Mouse (Mus musculus): ENCODE measurements at regions not wholly inside any gene's neighbourhood (a gene's known extent, or its start where the extent isn't known, plus 50 kb on each side); places are given as distances from the start of the nearest gene placed in this dataset.

GRCm38 (mm10) chr9:67145392-67145791 is 96.2 kb upstream of the Tpm1 start:
- no peak for TF ChIP-seq CTCF (IDR thresholded peaks at IDR 0.05; ENCODE audit: borderline replicate concordance, control insufficient read depth, extremely low read depth, insufficient read depth, low read length, poor library complexity)
- no peak for TF ChIP-seq POLR2A (IDR thresholded peaks at IDR 0.05; ENCODE audit: control insufficient read depth, extremely low read depth, insufficient read depth, low read length, poor library complexity)

Data from thymus, adult 2 months (tissue).